Mouse (Mus musculus): Measurements from ENCODE around the gene Gcnt3.

- TF ChIP-seq CTCF (IDR thresholded peaks at IDR 0.05; ENCODE audit: low read depth) (no peak), EP300 (IDR thresholded peaks at IDR 0.05; ENCODE audit: low read depth) (no peak)
Measured at GRCm38 (mm10) chr9:70021610-70022009, 16.3 kb downstream of the Gcnt3 start.

Measured in liver, embryonic 14.5 days (tissue).